Mouse (Mus musculus): ENCODE results near the gene Rela. TPM values are rescaled to one million over a fixed set of nuclear protein-coding genes. Genes with fewer than 3 reads are reported as not detected.
"Not testable (repeated sequence)": the region's sequence is repeated elsewhere in the genome, so short reads cannot be mapped to it uniquely, and the experiment has no call there.

Rela gene
- total and polyA plus RNA-seq, 3 experiments, result 12.1 to 51.9 (median 21.0) TPM

- no peaks in the 10 kb centered on the region for H3K27me3 ChIP-seq (replicated peaks)
- H3K79me2 ChIP-seq (replicated peaks; ENCODE audit: control insufficient read depth, extremely low read depth, insufficient read depth, poor library complexity, severe bottlenecking), result peaks cover 22% of the 10 kb centered on the region
- DNase-seq (ENCODE audit: extremely low read depth), result no peak
- H3K4me3 ChIP-seq (replicated peaks in 1 of 3; ENCODE audit: low read depth in 2 of 3, low read length in 2 of 3, poor library complexity in 1 of 3), result no peak overlapping the region
- no peak overlapping the region for H3K9ac ChIP-seq (ENCODE audit: insufficient read depth, low read depth)
- in situ Hi-C loops (cut with MboI; ENCODE audit: low pct_ligation_motif_present, low pct_unique_long_range_greater_than_20kb, low sequenced_read_pairs) (no loop called here), dilution Hi-C loops (cut with MboI; ENCODE audit: extremely low pct_ligation_motif_present, extremely low pct_unique_long_range_greater_than_20kb, low sequenced_read_pairs) (no loop called here)
- H3K4me1 ChIP-seq (ENCODE audit: control insufficient read depth in 1 of 2, insufficient read depth in 2 of 2), result peaks cover 14 to 18% of the 10 kb centered on the region in 2 experiments
- H3K9me3 ChIP-seq (replicated peaks; ENCODE audit: low read length), result no peaks in the 10 kb centered on the region
- peaks cover 59 to 68% of the 10 kb centered on the region in 2 experiments for H3K36me3 ChIP-seq (replicated peaks in 1 of 2; ENCODE audit: control insufficient read depth in 1 of 2, insufficient read depth in 1 of 2, low read length in 1 of 2)
- H3K27ac ChIP-seq (ENCODE audit: insufficient read depth, low read depth), result no peak overlapping the region
- TF ChIP-seq USF2 (conservative IDR thresholded peaks at IDR 0.05; ENCODE audit: low read depth, low read length) (no peak), SMC3 (IDR thresholded peaks at IDR 0.05; ENCODE audit: low read depth, low read length) (no peak), CHD2 (IDR thresholded peaks at IDR 0.05; ENCODE audit: low read length) (no peak), UBTF (IDR thresholded peaks at IDR 0.05; ENCODE audit: low read depth, low read length) (no peak), HCFC1 (IDR thresholded peaks at IDR 0.05; ENCODE audit: low read depth, low read length) (no peak), GABPA (IDR thresholded peaks at IDR 0.05; ENCODE audit: insufficient replicate concordance, low read depth, low read length) (no peak), POLR2A (IDR thresholded peaks at IDR 0.05; ENCODE audit: low read depth, low read length) (no peak), JUND (conservative IDR thresholded peaks at IDR 0.05; ENCODE audit: low read depth, low read length) (no peak), SIN3A (IDR thresholded peaks at IDR 0.05; ENCODE audit: low read length) (no peak), MYC (IDR thresholded peaks at IDR 0.05; ENCODE audit: low read depth, low read length) (no peak), RCOR1 (conservative IDR thresholded peaks at IDR 0.05; ENCODE audit: low read depth, low read length) (no peak), E2F4 (IDR thresholded peaks at IDR 0.05; ENCODE audit: insufficient replicate concordance, low read depth, low read length) (no peak), JUN (IDR thresholded peaks at IDR 0.05; ENCODE audit: insufficient read depth, low read depth, low read length) (no peak), POLR2AphosphoS2 (IDR thresholded peaks at IDR 0.05; ENCODE audit: low read depth, low read length) (no peak), ZKSCAN1 (IDR thresholded peaks at IDR 0.05; ENCODE audit: borderline replicate concordance, low read depth, low read length) (no peak), TBP (conservative IDR thresholded peaks at IDR 0.05; ENCODE audit: low read depth, low read length) (no peak), TCF12 (IDR thresholded peaks at IDR 0.05; ENCODE audit: low read depth, low read length) (no peak), KAT2A (IDR thresholded peaks at IDR 0.05; ENCODE audit: insufficient replicate concordance, low read length) (no peak), PAX5 (IDR thresholded peaks at IDR 0.05; ENCODE audit: low read length) (no peak)
- H3K4me2 ChIP-seq (ENCODE audit: insufficient read depth, low read depth, poor library complexity, severe bottlenecking), result no peak overlapping the region
Observed at GRCm38 (mm10) chr19:5685861-5686260, 48.6 kb downstream of the Rela start.

- H3K27me3 ChIP-seq (replicated peaks), result no peaks in the 10 kb centered on the region
- H3K27ac ChIP-seq (ENCODE audit: insufficient read depth, low read depth), result no peak overlapping the region
- no peak overlapping the region for H3K9ac ChIP-seq (ENCODE audit: insufficient read depth, low read depth)
Observed at GRCm38 (mm10) chr19:5686437-5686836, 49.2 kb downstream of the Rela start.

GRCm38 (mm10) chr19:5686954-5687353 is 49.7 kb downstream of the Rela start:
- H3K4me2 ChIP-seq (ENCODE audit: insufficient read depth, low read depth, poor library complexity, severe bottlenecking), result peak overlapping the region; percentile 92; the same call in 1 of the 2 replicates
- H3K27me3 ChIP-seq (replicated peaks); H3K27ac ChIP-seq (ENCODE audit: insufficient read depth, low read depth); dilution Hi-C loops (cut with MboI; ENCODE audit: extremely low pct_ligation_motif_present, extremely low pct_unique_long_range_greater_than_20kb, low sequenced_read_pairs); H3K9ac ChIP-seq (ENCODE audit: insufficient read depth, low read depth); in situ Hi-C loops (cut with MboI; ENCODE audit: low pct_ligation_motif_present, low pct_unique_long_range_greater_than_20kb, low sequenced_read_pairs); H3K9me3 ChIP-seq (replicated peaks; ENCODE audit: low read length); H3K4me3 ChIP-seq (replicated peaks in 1 of 3; ENCODE audit: low read depth in 2 of 3, low read length in 2 of 3, poor library complexity in 1 of 3); DNase-seq (ENCODE audit: extremely low read depth): not testable (repeated sequence)
- H3K4me1 ChIP-seq (ENCODE audit: control insufficient read depth in 1 of 2, insufficient read depth in 2 of 2), result peaks cover 23 to 29% of the 10 kb centered on the region in 2 experiments
- peaks cover 32% of the 10 kb centered on the region for H3K79me2 ChIP-seq (replicated peaks; ENCODE audit: control insufficient read depth, extremely low read depth, insufficient read depth, poor library complexity, severe bottlenecking)
- H3K36me3 ChIP-seq (replicated peaks in 1 of 2; ENCODE audit: control insufficient read depth in 1 of 2, insufficient read depth in 1 of 2, low read length in 1 of 2), result peaks cover 55 to 68% of the 10 kb centered on the region in 2 experiments

More at GRCm38 (mm10) chr19:5686437-5686836, 49.2 kb downstream of the Rela start:
- no peak for DNase-seq (ENCODE audit: extremely low read depth)
- Histone ChIP-seq H3K4me2 (ENCODE audit: insufficient read depth, low read depth, poor library complexity, severe bottlenecking) (no peak overlapping the region), H3K79me2 (replicated peaks; ENCODE audit: control insufficient read depth, extremely low read depth, insufficient read depth, poor library complexity, severe bottlenecking) (peaks cover 27% of the 10 kb centered on the region), H3K4me1 (ENCODE audit: control insufficient read depth in 1 of 2, insufficient read depth in 2 of 2) (peaks cover 18 to 24% of the 10 kb centered on the region in 2 experiments), H3K4me3 (replicated peaks in 1 of 3; ENCODE audit: low read depth in 2 of 3, low read length in 2 of 3, poor library complexity in 1 of 3) (no peak overlapping the region), H3K36me3 (replicated peaks in 1 of 2; ENCODE audit: control insufficient read depth in 1 of 2, insufficient read depth in 1 of 2, low read length in 1 of 2) (peaks cover 57 to 68% of the 10 kb centered on the region in 2 experiments), H3K9me3 (replicated peaks; ENCODE audit: low read length) (no peaks in the 10 kb centered on the region)
- dilution Hi-C loops (cut with MboI; ENCODE audit: extremely low pct_ligation_motif_present, extremely low pct_unique_long_range_greater_than_20kb, low sequenced_read_pairs), result no loop called here
- in situ Hi-C loops (cut with MboI; ENCODE audit: low pct_ligation_motif_present, low pct_unique_long_range_greater_than_20kb, low sequenced_read_pairs), result no loop called here
- no peak for TF ChIP-seq PAX5 (IDR thresholded peaks at IDR 0.05; ENCODE audit: low read length)
- no peak for TF ChIP-seq POLR2A (IDR thresholded peaks at IDR 0.05; ENCODE audit: low read depth, low read length)
- no peak for TF ChIP-seq HCFC1 (IDR thresholded peaks at IDR 0.05; ENCODE audit: low read depth, low read length)
- TF ChIP-seq UBTF (IDR thresholded peaks at IDR 0.05; ENCODE audit: low read depth, low read length), result no peak
- no peak for TF ChIP-seq MAX (IDR thresholded peaks at IDR 0.05; ENCODE audit: low read length)
- no peak for TF ChIP-seq EP300 (IDR thresholded peaks at IDR 0.05; ENCODE audit: low read length)
- TF ChIP-seq KAT2A (IDR thresholded peaks at IDR 0.05; ENCODE audit: insufficient replicate concordance, low read length), result no peak
- TF ChIP-seq JUND (conservative IDR thresholded peaks at IDR 0.05; ENCODE audit: low read depth, low read length), result no peak
- TF ChIP-seq BHLHE40 (IDR thresholded peaks at IDR 0.05; ENCODE audit: low read depth, low read length), result no peak
- TF ChIP-seq MYC (IDR thresholded peaks at IDR 0.05; ENCODE audit: low read depth, low read length), result no peak
- TF ChIP-seq E2F4 (IDR thresholded peaks at IDR 0.05; ENCODE audit: insufficient replicate concordance, low read depth, low read length), result no peak
- no peak for TF ChIP-seq ZKSCAN1 (IDR thresholded peaks at IDR 0.05; ENCODE audit: borderline replicate concordance, low read depth, low read length)
- TF ChIP-seq ZMIZ1 (IDR thresholded peaks at IDR 0.05; ENCODE audit: low read depth, low read length), result no peak

Measured in CH12.LX (cell line).